Mouse (Mus musculus) myocyte (in vitro differentiated cells): ENCODE data around the gene Zfp36l3. TPM values are rescaled to one million over a fixed set of nuclear protein-coding genes. Genes with fewer than 3 reads are reported as not detected.

ENCODE experiments used
- H3K27me3 ChIP-seq: one replicate; pipeline ENCODE4 v1.6.1; 2011; ENCODE audit not compliant: control insufficient read depth, insufficient read depth, insufficient read length
- H3K36me3 ChIP-seq: one replicate; pipeline ENCODE4 v1.6.1; 2011; ENCODE audit not compliant: control insufficient read depth, insufficient read depth
- H3K4me2 ChIP-seq: one replicate; pipeline ENCODE4 v1.6.1; 2011; ENCODE audit warnings: low read depth, control low read depth
- H3K4me3 ChIP-seq: one replicate; pipeline ENCODE4 v1.5.1; 2011; ENCODE audit warnings: mild to moderate bottlenecking, control low read depth, moderate library complexity
- H3K79me2 ChIP-seq: one replicate; pipeline ENCODE4 v1.6.1; 2011; ENCODE audit not compliant: control insufficient read depth, insufficient read depth
- H3ac ChIP-seq: one replicate; pipeline ENCODE4 v1.6.1; 2011; ENCODE audit not compliant: control insufficient read depth, insufficient read length
- CEBPB ChIP-seq: IDR thresholded peaks from 2 replicates; pipeline ENCODE4 v1.6.1; 2011; ENCODE audit warnings: mild to moderate bottlenecking, moderate library complexity; ENCODE audit not compliant: poor library complexity, insufficient read depth, severe bottlenecking
- E2F4 ChIP-seq: IDR thresholded peaks from one replicate; pipeline ENCODE4 v1.6.1; 2011; ENCODE audit warnings: mild to moderate bottlenecking, control low read depth, moderate library complexity; ENCODE audit not compliant: insufficient read depth
- MAX ChIP-seq: IDR thresholded peaks from one replicate; pipeline ENCODE4 v1.6.1; 2011; ENCODE audit warnings: low read depth, mild to moderate bottlenecking, control low read depth
- MYOD1 ChIP-seq, 3 experiments: IDR thresholded peaks; one replicate each; pipeline ENCODE4 v1.6.1; 2011; ENCODE audit warnings: control low read depth in 2 of 3, low read depth in 2 of 3, mild to moderate bottlenecking in 2 of 3, moderate library complexity in 1 of 3; ENCODE audit not compliant: insufficient read length in 2 of 3, control insufficient read depth in 1 of 3
- MYOG ChIP-seq, 3 experiments: IDR thresholded peaks; one replicate each; pipeline ENCODE4 v1.6.1; 2011; ENCODE audit warnings: control low read depth in 2 of 3, low read depth in 2 of 3, mild to moderate bottlenecking in 2 of 3; ENCODE audit not compliant: insufficient read length in 2 of 3, control insufficient read depth in 1 of 3, insufficient read depth in 1 of 3
- POLR2AphosphoS2 ChIP-seq: IDR thresholded peaks from one replicate; pipeline ENCODE4 v1.6.1; 2011; ENCODE audit warnings: low read depth, control low read depth; ENCODE audit not compliant: insufficient read length
- REST ChIP-seq: IDR thresholded peaks from one replicate; pipeline ENCODE4 v1.6.1; 2011; ENCODE audit warnings: mild to moderate bottlenecking, control low read depth, moderate library complexity; ENCODE audit not compliant: insufficient read depth, insufficient read length
- SRF ChIP-seq: IDR thresholded peaks from one replicate; pipeline ENCODE4 v1.6.1; 2011; ENCODE audit warnings: low read depth; ENCODE audit not compliant: control insufficient read depth, insufficient read length
- TCF12 ChIP-seq: IDR thresholded peaks from one replicate; pipeline ENCODE4 v1.6.1; 2011; ENCODE audit warnings: mild to moderate bottlenecking, control low read depth; ENCODE audit not compliant: poor library complexity, insufficient read depth, severe bottlenecking
- TCF3 ChIP-seq: IDR thresholded peaks from one replicate; pipeline ENCODE4 v1.6.1; 2011; ENCODE audit warnings: low read depth, control low read depth; ENCODE audit not compliant: insufficient read length
- USF1 ChIP-seq: IDR thresholded peaks from one replicate; pipeline ENCODE4 v1.6.1; 2011; ENCODE audit warnings: low read depth, mild to moderate bottlenecking, control low read depth, moderate library complexity
- polyA plus RNA-seq: library from polyadenylated mRNA; unstranded; fragments of >200 nt; fragmentation: generic; extraction: Trizol; gene quantifications from one replicate; pipeline ENCODE4 v1.2.1, GENCODE M21; 2012; ENCODE audit warnings: missing spikeins

Zfp36l3 gene
- polyA plus RNA-seq, 1 experiment = 0.06 TPM

GRCm38 (mm10) chrX:53724596-53724995 lies 51.6 kb downstream of the Zfp36l3 start, which contains the start of gene 4930502E18Rik:
Gene 4930502E18Rik (plus strand): TSS chrX:53724826.
- H3K4me2 ChIP-seq = no peak within 1 kb of the TSS
- H3K27me3 ChIP-seq = no peaks in the 10 kb centered on the region
- no peak within 1 kb of the TSS for H3K4me3 ChIP-seq
- no peaks in the 10 kb centered on the region for H3K79me2 ChIP-seq
- no peaks in the 10 kb centered on the region for H3K36me3 ChIP-seq
- H3ac ChIP-seq = no peak within 1 kb of the TSS
- TF ChIP-seq MAX = no peak
- no peak for TF ChIP-seq POLR2AphosphoS2
- no peak for TF ChIP-seq MYOD1 (IDR thresholded peaks at IDR 0.05; ENCODE audit: control insufficient read depth in 1 of 3, insufficient read length in 2 of 3, low read depth in 2 of 3)
- no peak for TF ChIP-seq TCF12
- TF ChIP-seq TCF3 = no peak
- TF ChIP-seq REST = no peak
- no peak for TF ChIP-seq CEBPB
- no peak for TF ChIP-seq SRF
- no peak for TF ChIP-seq E2F4
- no peak for TF ChIP-seq USF1
- TF ChIP-seq MYOG (IDR thresholded peaks at IDR 0.05; ENCODE audit: control insufficient read depth in 1 of 3, insufficient read depth in 1 of 3, insufficient read length in 2 of 3, low read depth in 2 of 3) = no peak

Other genes starting within 250 kb of the Zfp36l3 start
- gene Rtl8c, start 168.4 kb downstream of the Zfp36l3 start, polyA plus RNA-seq = 3.3 TPM
- not detected for gene Gm14597, start 167.4 kb downstream of the Zfp36l3 start, polyA plus RNA-seq
- gene Rtl8a, start 132.7 kb downstream of the Zfp36l3 start, polyA plus RNA-seq = 83.8 TPM
- 75.5 TPM for gene Rtl8b, start 106.0 kb downstream of the Zfp36l3 start, polyA plus RNA-seq
- 0.05 TPM for gene 4930502E18Rik, start 51.6 kb downstream of the Zfp36l3 start, polyA plus RNA-seq
- gene 1700013H16Rik, start 18.6 kb downstream of the Zfp36l3 start, polyA plus RNA-seq = not detected
- 22.0 TPM for gene Xlr, start 21.3 kb upstream of the Zfp36l3 start, polyA plus RNA-seq